ENCODE assay signal across 17 mouse cellular contexts in genomic region chr2:126897511-126897910, GRCm38 (mm10). TPM values are rescaled to one million over a fixed set of nuclear protein-coding genes. Genes with fewer than 3 reads are reported as not detected.
DNase-seq lines count a peak whose midpoint lies in the region; ATAC-seq and TF ChIP-seq lines count a peak whose summit lies in the region.
"Had no signal": no experiment of that assay in that cellular context is flagged by ENCODE, and none has a peak within 500 bp of the region (broad histone marks: within the 10 kb centered on the region; RNA-seq: fewer than 3 reads in every experiment).

No protein-coding gene starts in this region.

- H3K36me3 ChIP-seq in liver, adult 2 months (ENCODE audit: control insufficient read depth, insufficient read depth, low read length), result peaks cover 33% of the 10 kb centered on the region
- H3K36me3 ChIP-seq in liver, embryonic 12.5 days, result peaks cover 34% of the 10 kb centered on the region
- peaks cover 23% of the 10 kb centered on the region; the same call in 1 of the 2 replicates for H3K36me3 ChIP-seq in heart, embryonic 14.5 days (ENCODE audit: control insufficient read depth, insufficient read depth, low read length)
- H3K36me3 ChIP-seq in kidney, adult 2 months (ENCODE audit: control insufficient read depth, insufficient read depth, low read length), result no peaks in the 10 kb centered on the region
- H3K36me3 ChIP-seq in forebrain, embryonic 12.5 days (replicated peaks), result peaks cover 27% of the 10 kb centered on the region

- no peak for ATAC-seq in liver, embryonic 12.5 days
- no peak; the same call in 1 of the 2 replicates for ATAC-seq in heart, embryonic 14.5 days (ENCODE audit: insufficient number of reproducible peaks, insufficient read depth, low FRiP score, low read depth)
- no peak for ATAC-seq in forebrain, embryonic 12.5 days (ENCODE audit: low FRiP score)
- ATAC-seq: lung, postnatal 0 days had no signal

- peak overlapping the region; percentile 85 for H3K27ac ChIP-seq in liver, adult 2 months (replicated peaks; ENCODE audit: insufficient read depth, low read depth, low read length)
- H3K27ac ChIP-seq in liver, embryonic 12.5 days, result no peak overlapping the region
- peak overlapping the region; percentile 86 to 89 for H3K27ac ChIP-seq in heart, embryonic 14.5 days (replicated peaks in 1 of 2; ENCODE audit: control insufficient read depth in 1 of 2, insufficient read depth in 1 of 2, low read depth in 2 of 2, low read length in 2 of 2)
- peak overlapping the region; percentile 88 for H3K27ac ChIP-seq in kidney, adult 2 months (ENCODE audit: insufficient read depth, low read depth, low read length)
- H3K27ac ChIP-seq in forebrain, embryonic 12.5 days, result no peak overlapping the region
- H3K27ac ChIP-seq: hindbrain, embryonic 14.5 days; limb, embryonic 10.5 days; liver, embryonic 14.5 days; neural tube, embryonic 13.5 days had no signal

- no peaks in the 10 kb centered on the region for H3K79me2 ChIP-seq in liver, adult 2 months (ENCODE audit: control insufficient read depth, insufficient read depth, low read length)

- H3K4me1 ChIP-seq in liver, adult 2 months (ENCODE audit: control insufficient read depth, insufficient read depth, low read length), result peaks cover 10% of the 10 kb centered on the region
- H3K4me1 ChIP-seq in liver, embryonic 12.5 days, result peaks cover 7% of the 10 kb centered on the region
- H3K4me1 ChIP-seq in heart, embryonic 14.5 days (ENCODE audit: control insufficient read depth in 2 of 2, insufficient read depth in 2 of 2, low read length in 2 of 2), result peaks cover 5 to 18% of the 10 kb centered on the region in 2 experiments
- H3K4me1 ChIP-seq in kidney, adult 2 months (ENCODE audit: control insufficient read depth, insufficient read depth, low read length), result no peaks in the 10 kb centered on the region; the same call in 1 of the 2 replicates
- H3K4me1 ChIP-seq in forebrain, embryonic 12.5 days, result no peaks in the 10 kb centered on the region
- H3K4me1 ChIP-seq: limb, embryonic 10.5 days; neural tube, embryonic 13.5 days had no signal

- DNase-seq in liver, adult 2 months (ENCODE audit: extremely low read depth, low read depth, low spot score), result peak; percentile 87
- DNase-seq in kidney, adult 2 months, result peak; percentile 84
- DNase-seq in kidney, postnatal 36 days, result peak; percentile 59 to 83
- DNase-seq in MN1 (ENCODE audit: low spot score), result no peak
- DNase-seq in urinary bladder, postnatal 10 days (ENCODE audit: low spot score), result no peak
- DNase-seq: adrenal gland, postnatal 10 days; cerebellum, adult 8-10 months; layer of hippocampus, postnatal 36 days; right cerebral cortex, postnatal 4 days had no signal

- no peaks in the 10 kb centered on the region for H3K27me3 ChIP-seq in liver, adult 2 months (ENCODE audit: control insufficient read depth, insufficient read depth, low read length)
- H3K27me3 ChIP-seq in liver, embryonic 12.5 days (replicated peaks), result no peaks in the 10 kb centered on the region
- no peaks in the 10 kb centered on the region for H3K27me3 ChIP-seq in heart, embryonic 14.5 days (ENCODE audit: control insufficient read depth, insufficient read depth, low read length)
- H3K27me3 ChIP-seq in kidney, adult 2 months (replicated peaks; ENCODE audit: control insufficient read depth, insufficient read depth, low read length), result no peaks in the 10 kb centered on the region
- no peaks in the 10 kb centered on the region for H3K27me3 ChIP-seq in forebrain, embryonic 12.5 days
- H3K27me3 ChIP-seq: neural tube, embryonic 13.5 days had no signal

- no peak for TF ChIP-seq POLR2A in liver, adult 2 months (IDR thresholded peaks at IDR 0.05; ENCODE audit: extremely low read depth, insufficient read depth, low read length)
- no peak for TF ChIP-seq POLR2A in kidney, adult 2 months (IDR thresholded peaks at IDR 0.05; ENCODE audit: low read depth, low read length)

- H3K4me3 ChIP-seq in liver, adult 2 months (ENCODE audit: insufficient read depth, low read depth, low read length), result no peak overlapping the region
- no peak overlapping the region for H3K4me3 ChIP-seq in liver, embryonic 12.5 days
- H3K4me3 ChIP-seq in heart, embryonic 14.5 days (ENCODE audit: control insufficient read depth in 1 of 2, insufficient read depth in 1 of 2, low read depth in 1 of 2, low read length in 2 of 2), result peak overlapping the region in 1 of 2 experiments; percentile 8; a peak in 1 of 4 replicates
- peak overlapping the region; percentile 22; the same call in 1 of the 2 replicates for H3K4me3 ChIP-seq in kidney, adult 2 months (ENCODE audit: insufficient read depth, low read depth, low read length)
- no peak overlapping the region for H3K4me3 ChIP-seq in forebrain, embryonic 12.5 days (replicated peaks)
- H3K4me3 ChIP-seq: limb, embryonic 10.5 days; neural tube, embryonic 13.5 days had no signal

- TF ChIP-seq CTCF in liver, adult 2 months (IDR thresholded peaks at IDR 0.05; ENCODE audit: low read depth, low read length), result no peak
- TF ChIP-seq CTCF in kidney, adult 2 months (conservative IDR thresholded peaks at IDR 0.05; ENCODE audit: insufficient read depth, insufficient read length, low read depth, low read length), result no peak

- no peaks in the 10 kb centered on the region for H3K9me3 ChIP-seq in liver, embryonic 12.5 days (replicated peaks)
- no peaks in the 10 kb centered on the region for H3K9me3 ChIP-seq in heart, embryonic 14.5 days (ENCODE audit: control insufficient read depth, low read length)
- no peaks in the 10 kb centered on the region for H3K9me3 ChIP-seq in forebrain, embryonic 12.5 days
- H3K9me3 ChIP-seq: limb, embryonic 10.5 days; neural tube, embryonic 13.5 days had no signal

- H3K9ac ChIP-seq in liver, adult 2 months (ENCODE audit: low read depth, low read length), result peak overlapping the region; percentile 27; the same call in 1 of the 2 replicates
- no peak overlapping the region for H3K9ac ChIP-seq in liver, embryonic 12.5 days
- H3K9ac ChIP-seq in heart, embryonic 14.5 days (ENCODE audit: low read length), result peak overlapping the region; percentile 41; the same call in 1 of the 2 replicates
- no peak overlapping the region for H3K9ac ChIP-seq in forebrain, embryonic 12.5 days
- H3K9ac ChIP-seq: hindbrain, embryonic 14.5 days; liver, embryonic 14.5 days; neural tube, embryonic 13.5 days had no signal

- WGBS in liver, adult 2 months, result 54% methylated on average over 9 of the region's 9 CpGs
- WGBS in liver, embryonic 12.5 days (ENCODE audit: insufficient replicate concordance), result 86% methylated on average over 9 of the region's 9 CpGs
- 41% methylated on average over 9 of the region's 9 CpGs for WGBS in heart, embryonic 14.5 days
- 46% methylated on average over 9 of the region's 9 CpGs for WGBS in kidney, adult 2 months
- 89% methylated on average over 9 of the region's 9 CpGs for WGBS in forebrain, embryonic 12.5 days

- H3K4me2 ChIP-seq in liver, embryonic 12.5 days, result no peak overlapping the region
- H3K4me2 ChIP-seq in heart, embryonic 14.5 days (ENCODE audit: low read length), result peak overlapping the region; percentile 44
- H3K4me2 ChIP-seq in forebrain, embryonic 12.5 days, result no peak overlapping the region
- H3K4me2 ChIP-seq: hindbrain, embryonic 14.5 days; neural tube, embryonic 13.5 days had no signal

RNA-seq across cellular contexts. Expression of gene Trpm7, which starts 21.5 kb away (rescaled TPM):
- total RNA-seq in liver, adult 2 months (2014; rRNA removed), result 41.2 and 46.3 TPM in 2 replicates
- polyA plus RNA-seq in liver, adult 2 months (2012; rRNA removed), result 3.3 and 3.6 TPM in 2 replicates
- 25.4 and 25.7 TPM in 2 replicates for polyA plus RNA-seq in liver, embryonic 12.5 days (2016; fragmentation: Nextera tagmentation; extraction: Ambion mirVana)
- 44.6 and 45.1 TPM in 2 replicates for polyA plus RNA-seq in heart, embryonic 14.5 days (2014; fragmentation: Nextera tagmentation; extraction: Ambion mirVana)
- 10.9 and 13.5 TPM in 2 replicates for polyA plus RNA-seq in kidney, adult 2 months (2012; rRNA removed)
- 40.2 and 43.5 TPM in 2 replicates for polyA plus RNA-seq in forebrain, embryonic 12.5 days (2016; fragmentation: Nextera tagmentation; extraction: Ambion mirVana)

RNA-seq across cellular contexts. Expression of gene Sppl2a, which starts 35.5 kb away (rescaled TPM):
- total RNA-seq in liver, adult 2 months (2014; rRNA removed), result 158 and 174 TPM in 2 replicates
- 33.3 and 37.6 TPM in 2 replicates for polyA plus RNA-seq in liver, adult 2 months (2012; rRNA removed)
- polyA plus RNA-seq in liver, embryonic 12.5 days (2016; fragmentation: Nextera tagmentation; extraction: Ambion mirVana), result 23.6 and 25.0 TPM in 2 replicates
- polyA plus RNA-seq in heart, embryonic 14.5 days (2014; fragmentation: Nextera tagmentation; extraction: Ambion mirVana), result 44.4 and 49.5 TPM in 2 replicates
- polyA plus RNA-seq in kidney, adult 2 months (2012; rRNA removed), result 19.2 and 24.9 TPM in 2 replicates
- 36.9 and 37.2 TPM in 2 replicates for polyA plus RNA-seq in forebrain, embryonic 12.5 days (2016; fragmentation: Nextera tagmentation; extraction: Ambion mirVana)

Comparison
In these comparisons a context has a peak if more than half of its experiments do, and no peak if none do; other contexts are left out.
1. H3K27ac ChIP-seq: peak in liver, adult 2 months (single experiment), heart, embryonic 14.5 days (2 of 2) and kidney, adult 2 months (single experiment); none in liver, embryonic 12.5 days (single experiment) and forebrain, embryonic 12.5 days (single experiment).
2. H3K9ac ChIP-seq: peak in liver, adult 2 months (single experiment) and heart, embryonic 14.5 days (single experiment); none in liver, embryonic 12.5 days (single experiment) and forebrain, embryonic 12.5 days (single experiment).
3. DNase-seq: peak in liver, adult 2 months (single experiment), kidney, adult 2 months (single experiment) and kidney, postnatal 36 days (2 of 2); none in MN1 (single experiment) and urinary bladder, postnatal 10 days (single experiment).